Comparison of ENCODE assay signal across 8 mouse cellular contexts in the genomic region with DNA sequence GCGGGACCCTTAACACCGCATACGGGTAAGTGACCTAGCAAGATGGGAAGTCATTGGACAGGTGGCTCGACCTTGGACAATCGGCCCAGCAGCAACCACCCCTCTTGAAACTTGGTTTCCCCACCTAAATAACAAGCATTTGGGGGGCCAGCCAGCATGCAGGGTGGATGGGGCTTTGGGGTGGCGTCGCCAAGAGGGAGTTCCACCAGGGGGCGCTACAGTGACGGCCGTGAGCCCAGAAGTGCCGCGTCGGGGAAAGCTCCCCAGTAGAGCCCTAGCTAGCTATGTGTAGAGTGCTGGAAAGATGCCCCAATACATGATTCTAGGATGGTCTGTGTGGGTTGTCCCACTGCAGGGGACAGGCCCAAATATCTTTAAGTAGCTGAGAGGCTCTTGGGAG. TPM values are rescaled to one million over a fixed set of nuclear protein-coding genes. Genes with fewer than 3 reads are reported as not detected.
A peak's percentile ranks its signal among the peaks of the same experiment; 100 is the strongest.
DNase-seq lines count a peak whose midpoint lies in the region; ATAC-seq and TF ChIP-seq lines count a peak whose summit lies in the region.

No protein-coding gene starts in this region.

- 21% methylated on average over 13 of the region's 13 CpGs for WGBS in heart, embryonic 12.5 days
- 30% methylated on average over 13 of the region's 13 CpGs for WGBS in spleen, adult 2 months
- 34% methylated on average over 13 of the region's 13 CpGs for WGBS in embryonic facial prominence, embryonic 10.5 days

- H3K36me3 ChIP-seq in heart, embryonic 12.5 days: no peaks in the 10 kb centered on the region
- H3K36me3 ChIP-seq in spleen, adult 2 months (ENCODE audit: control insufficient read depth, insufficient read depth, low read length): no peaks in the 10 kb centered on the region
- H3K36me3 ChIP-seq in embryonic facial prominence, embryonic 10.5 days (replicated peaks): no peaks in the 10 kb centered on the region

- TF ChIP-seq POLR2A in spleen, adult 2 months (IDR thresholded peaks at IDR 0.05; ENCODE audit: low read depth, low read length): no peak

- H3K27me3 ChIP-seq in heart, embryonic 12.5 days (replicated peaks): peaks cover 46% of the 10 kb centered on the region
- H3K27me3 ChIP-seq in spleen, adult 2 months (ENCODE audit: control insufficient read depth, insufficient read depth, low read length): no peaks in the 10 kb centered on the region
- H3K27me3 ChIP-seq in embryonic facial prominence, embryonic 10.5 days (replicated peaks; ENCODE audit: low read depth, poor library complexity, severe bottlenecking): peaks cover 40% of the 10 kb centered on the region

- no peaks in the 10 kb centered on the region for H3K4me1 ChIP-seq in heart, embryonic 12.5 days (replicated peaks)
- H3K4me1 ChIP-seq in spleen, adult 2 months (ENCODE audit: control insufficient read depth, insufficient read depth, insufficient read length): no peaks in the 10 kb centered on the region
- peaks cover 9% of the 10 kb centered on the region for H3K4me1 ChIP-seq in embryonic facial prominence, embryonic 10.5 days

- H3K9me3 ChIP-seq in heart, embryonic 12.5 days (replicated peaks): no peaks in the 10 kb centered on the region
- H3K9me3 ChIP-seq in embryonic facial prominence, embryonic 10.5 days: no peaks in the 10 kb centered on the region

- peak; percentile 69 for TF ChIP-seq CTCF in spleen, adult 2 months (IDR thresholded peaks at IDR 0.05; ENCODE audit: extremely low read depth, insufficient read depth, insufficient read length, insufficient replicate concordance)

- no peak for ATAC-seq in heart, embryonic 12.5 days (ENCODE audit: insufficient number of reproducible peaks, low FRiP score)

- H3K4me3 ChIP-seq in heart, embryonic 12.5 days: no peak overlapping the region
- no peak overlapping the region for H3K4me3 ChIP-seq in spleen, adult 2 months (ENCODE audit: extremely low read depth, insufficient read depth, insufficient read length)
- no peak overlapping the region for H3K4me3 ChIP-seq in embryonic facial prominence, embryonic 10.5 days

- H3K4me2 ChIP-seq in heart, embryonic 12.5 days: no peak overlapping the region

- DNase-seq in heart, adult 11 months: peak; percentile 94
- peak in 1 of 2 experiments; percentile 31 for DNase-seq in spleen, adult 2 months (ENCODE audit: low read depth in 1 of 2, low spot score in 2 of 2)
- DNase-seq in spleen, adult 12 weeks (ENCODE audit: low spot score): no peak
- DNase-seq in embryonic facial prominence, embryonic 10.5 days (ENCODE audit: low spot score): peak; percentile 65
- peak; percentile 83 to 84 for DNase-seq in kidney, postnatal 4 days
- DNase-seq in mesoderm, embryonic 11.5 days (ENCODE audit: low read depth, low spot score): peak; percentile 53
- DNase-seq in urinary bladder, postnatal 4 days (ENCODE audit: low spot score in 2 of 2): peak; percentile 54 to 76

- H3K9ac ChIP-seq in heart, embryonic 12.5 days: no peak overlapping the region

- no peak overlapping the region for H3K27ac ChIP-seq in heart, embryonic 12.5 days (ENCODE audit: poor library complexity, severe bottlenecking)
- no peak overlapping the region for H3K27ac ChIP-seq in spleen, adult 2 months (ENCODE audit: insufficient read depth, low read length)
- H3K27ac ChIP-seq in embryonic facial prominence, embryonic 10.5 days (replicated peaks): no peak overlapping the region

RNA-seq across cellular contexts. Expression of gene Slc22a18, which starts 7.0 kb away (rescaled TPM):
- polyA plus RNA-seq in heart, embryonic 12.5 days (2016; fragmentation: Nextera tagmentation; extraction: Ambion mirVana): 0.90 and 0.91 TPM in 2 replicates
- polyA plus RNA-seq in spleen, adult 2 months (2012; rRNA removed): 1.7 and 2.2 TPM in 2 replicates
- polyA plus RNA-seq in embryonic facial prominence, embryonic 10.5 days (2016; fragmentation: Nextera tagmentation; extraction: Ambion mirVana): 0.26 and 0.96 TPM in 2 replicates

RNA-seq across cellular contexts. Expression of gene Cdkn1c, which starts 19.6 kb away (rescaled TPM):
- polyA plus RNA-seq in heart, embryonic 12.5 days (2016; fragmentation: Nextera tagmentation; extraction: Ambion mirVana): 1,218 and 1,354 TPM in 2 replicates
- polyA plus RNA-seq in spleen, adult 2 months (2012; rRNA removed): 2.2 and 2.5 TPM in 2 replicates
- polyA plus RNA-seq in embryonic facial prominence, embryonic 10.5 days (2016; fragmentation: Nextera tagmentation; extraction: Ambion mirVana): 355 and 407 TPM in 2 replicates

RNA-seq across cellular contexts. Expression of gene Phlda2, which starts 22.5 kb away (rescaled TPM):
- polyA plus RNA-seq in heart, embryonic 12.5 days (2016; fragmentation: Nextera tagmentation; extraction: Ambion mirVana): 1.7 and 2.2 TPM in 2 replicates
- 0.37 and 1.2 TPM in 2 replicates for polyA plus RNA-seq in spleen, adult 2 months (2012; rRNA removed)
- 2.7 and 2.9 TPM in 2 replicates for polyA plus RNA-seq in embryonic facial prominence, embryonic 10.5 days (2016; fragmentation: Nextera tagmentation; extraction: Ambion mirVana)

Comparison
In these comparisons a context has a peak if more than half of its experiments do, and no peak if none do; other contexts are left out.
1. RNA of gene Cdkn1c, which starts 19.6 kb away (polyA plus RNA-seq): 1,218 to 1,354 TPM in heart, embryonic 12.5 days and 355 to 407 TPM in embryonic facial prominence, embryonic 10.5 days; 2.2 to 2.5 TPM in spleen, adult 2 months; every median in the first group is over 100 times any median in the second.